Mouse (Mus musculus): ENCODE data around the gene Ube4a.

DNA sequence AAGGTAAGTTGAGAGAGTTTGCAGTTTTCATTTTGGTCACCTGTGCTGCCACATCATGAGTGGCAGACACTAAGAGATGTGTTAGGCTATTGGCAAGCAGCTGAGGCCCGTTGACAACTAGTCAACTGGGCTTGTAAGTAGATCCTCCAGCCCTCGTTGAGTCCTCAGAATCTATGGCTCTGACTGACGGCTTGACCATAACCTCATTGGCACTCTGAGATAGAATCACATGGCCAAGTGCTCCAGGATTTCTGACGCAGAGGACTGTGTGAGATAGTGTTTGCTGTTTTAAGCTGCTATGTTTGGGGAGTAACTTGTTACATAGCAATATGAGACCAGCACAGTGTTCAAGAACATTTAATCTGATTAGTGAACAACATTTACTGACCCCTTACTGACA lies 23.6 kb downstream of the Ube4a start:
- TF ChIP-seq CTCF (IDR thresholded peaks at IDR 0.05; ENCODE audit: low read depth, low read length) (no peak), EP300 (IDR thresholded peaks at IDR 0.05; ENCODE audit: insufficient read depth, low read depth, low read length) (no peak)

Measured in ES-Bruce4 (cell line).